Mouse (Mus musculus) left cerebral cortex, postnatal 14 days (tissue): ENCODE results near the gene Dtd2. TPM values are rescaled to one million over a fixed set of nuclear protein-coding genes. Genes with fewer than 3 reads are reported as not detected.

Experiments used
- DNase-seq, 2 experiments: peaks; one replicate each; pipeline ENCODE4 v3.0.0; 2021 to 2022; ENCODE audit warnings: low spot score in 2 of 2, mixed read lengths in 1 of 2
- intact Hi-C: fragments of 180-260 bp; cut with DNase I; formaldehyde crosslinking; loops from one replicate; pipeline ENCODE4 v1.15.1; 2025
- long read RNA-seq, 2 experiments: library from polyadenylated mRNA; stranded (forward); transcript quantifications; one replicate each; pipeline ENCODE4 v2.0.0; 2021
- total RNA-seq, 2 experiments: library from RNA; stranded (reverse); gene quantifications; 2 replicates each; pipeline ENCODE4 v1.2.3; 2021

Gene Dtd2
- 10 to 100 TPM; 10.7 to 10.8 TPM for total RNA-seq
- long read RNA-seq, experiment 1, transcript Dtd2-201 (3 exons, 2,564 nt) = major isoform, 9 of 18 reads
- long read RNA-seq, experiment 1, partial matches to known transcripts = 0 of 18 reads
- long read RNA-seq, experiment 1, other reads (novel, unspliced or antisense) = 8 of 18 reads
- long read RNA-seq, experiment 2, transcript Dtd2-201 (3 exons, 2,564 nt) = major isoform, 9 of 17 reads
- long read RNA-seq, experiment 2, partial matches to known transcripts = 5 of 17 reads
- long read RNA-seq, experiment 2, other reads (novel, unspliced or antisense) = 3 of 17 reads

- peak; percentile 95 to 97 for DNase-seq
- intact Hi-C loops = loop anchor here (10.0 kb wide), 1 partner anchor 181 kb away; the partner anchor contains the start of gene Hectd1
These were observed at the start of gene Dtd2 for GRCm38 (mm10) chr12:52005877-52006632. Gene Dtd2, minus strand, starts transcription at chr12:52006501.

DNA sequence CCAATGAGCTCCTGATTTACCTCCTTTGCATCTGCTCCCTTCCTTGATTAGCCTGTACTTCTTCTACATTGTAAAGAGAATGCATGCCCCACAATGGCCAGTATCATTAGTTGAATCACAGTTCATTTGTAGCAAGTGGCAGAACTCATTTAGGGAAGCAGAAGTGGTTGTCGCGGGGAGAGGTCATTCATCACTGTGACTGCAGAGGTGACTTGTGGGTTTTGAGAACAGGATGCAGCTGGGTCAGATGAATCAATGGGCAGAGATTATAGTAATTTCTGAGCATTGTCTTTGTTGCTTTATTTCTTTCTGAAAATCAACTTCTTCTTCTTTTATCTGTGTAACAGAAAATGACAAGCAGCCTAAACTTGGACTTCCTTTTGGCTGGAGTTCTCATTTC lies 43.0 kb upstream of the Dtd2 start:
- DNase-seq = no peak
- intact Hi-C loops = no loop called here

DNA sequence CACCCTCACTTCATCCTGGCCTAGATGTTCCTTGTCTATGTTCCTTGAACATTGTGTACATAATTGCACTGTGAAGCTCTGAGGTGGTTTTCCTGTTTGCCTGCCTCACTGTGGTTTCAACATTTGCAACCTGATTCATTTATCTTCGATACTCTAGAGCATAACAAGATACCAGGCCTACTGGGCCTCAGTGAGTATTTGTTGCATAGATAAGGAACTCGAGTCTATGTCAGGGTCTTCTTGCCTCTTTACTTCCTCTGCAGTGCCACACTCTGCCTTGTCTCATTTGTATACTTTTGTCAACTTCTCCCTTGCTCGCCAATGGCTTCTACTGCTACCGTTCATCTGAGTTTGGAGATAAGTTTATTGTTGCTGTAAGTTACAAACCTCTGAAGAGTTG lies 40.1 kb upstream of the Dtd2 start:
- intact Hi-C loops = no loop called here
- DNase-seq = no peak

DNA sequence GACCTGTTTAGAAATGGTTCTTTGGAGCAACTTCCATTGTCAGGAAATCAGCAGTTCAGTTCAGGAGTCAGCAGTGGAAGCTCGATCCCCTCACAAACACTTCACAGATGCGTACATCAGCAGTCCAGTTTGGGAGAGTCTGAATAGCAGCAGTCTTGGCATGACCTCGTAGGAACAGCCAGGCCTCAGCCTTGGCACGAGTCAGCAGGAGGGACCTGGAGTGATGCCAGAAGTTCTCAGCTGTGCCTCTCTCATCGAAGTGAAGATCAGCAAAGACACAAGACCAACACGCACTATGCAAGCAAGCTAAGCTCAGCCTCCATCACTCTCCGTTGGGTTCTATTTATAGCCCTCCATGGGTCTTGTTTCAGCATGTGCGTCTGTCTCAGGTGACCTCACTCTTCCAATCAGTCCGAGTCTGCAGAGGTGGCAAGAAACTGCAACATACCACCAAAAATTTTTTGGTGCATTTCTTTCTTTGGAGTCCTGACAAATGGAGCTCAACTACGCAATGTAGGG lies 36.6 kb upstream of the Dtd2 start:
- DNase-seq = peak; percentile 13 to 25
- intact Hi-C loops = no loop called here

GRCm38 (mm10) chr12:52038352-52038751 lies 32.1 kb upstream of the Dtd2 start:
- peak in 1 of 2 experiments; percentile 54 for DNase-seq
- intact Hi-C loops = loop anchor here (5.0 kb wide), 1 partner anchor 599 kb away; no protein-coding TSS in a partner anchor

DNA sequence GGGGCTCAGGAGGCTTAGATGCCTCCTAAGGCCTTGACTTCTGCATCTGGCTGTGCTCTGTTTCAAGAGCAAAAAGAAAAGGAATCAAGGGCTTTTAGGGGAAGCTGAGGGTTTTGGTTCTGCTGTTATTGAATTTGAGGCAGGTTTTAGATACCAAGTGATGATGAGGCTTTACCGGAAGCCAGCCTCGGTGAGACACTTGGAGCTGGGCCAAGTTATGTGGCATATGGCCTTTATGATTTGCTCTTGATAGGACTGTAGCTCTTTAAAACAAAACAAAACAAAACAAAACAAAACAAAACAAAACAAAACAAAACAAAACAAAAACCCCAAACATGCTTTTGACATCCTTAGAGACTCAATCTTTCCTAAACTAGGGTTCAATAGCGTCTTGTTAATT lies 28.7 kb upstream of the Dtd2 start:
- DNase-seq = no peak
- intact Hi-C loops = loop anchor here (5.0 kb wide), 1 partner anchor 602 kb away; no protein-coding TSS in a partner anchor

DNA sequence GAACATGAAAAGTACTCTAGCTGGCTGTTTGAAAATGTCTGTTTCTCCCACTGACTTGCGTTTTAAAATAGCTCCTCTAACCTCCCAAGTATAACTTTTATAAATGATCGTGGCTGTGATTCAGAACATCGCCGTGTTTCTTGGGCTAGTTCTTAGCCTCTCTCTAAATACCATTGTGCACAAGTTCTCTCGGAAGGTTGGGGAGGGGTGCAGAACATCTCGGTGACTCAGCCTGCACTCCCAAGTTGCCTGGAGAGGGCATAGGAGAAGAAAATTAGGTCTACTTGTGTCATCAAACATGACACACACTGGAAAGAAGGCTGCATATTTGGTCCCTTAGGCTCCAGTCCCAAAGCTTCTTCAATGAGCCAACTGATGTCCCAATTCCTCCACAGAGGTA lies 26.0 kb upstream of the Dtd2 start:
- no peak for DNase-seq
- intact Hi-C loops = no loop called here

GRCm38 (mm10) chr12:52027963-52028362 lies 21.7 kb upstream of the Dtd2 start, which contains the start of gene Gpr33:
Gene Gpr33, minus strand, starts transcription at chr12:52028063.
- intact Hi-C loops = no loop called here
- no peak for DNase-seq

- intact Hi-C loops = loop anchor here (10.0 kb wide), 2 partner anchors 820 to 880 kb away; no protein-coding TSS in a partner anchor
These were observed 8.3 kb upstream of the Dtd2 start for GRCm38 (mm10) chr12:52014494-52015029.

DNA sequence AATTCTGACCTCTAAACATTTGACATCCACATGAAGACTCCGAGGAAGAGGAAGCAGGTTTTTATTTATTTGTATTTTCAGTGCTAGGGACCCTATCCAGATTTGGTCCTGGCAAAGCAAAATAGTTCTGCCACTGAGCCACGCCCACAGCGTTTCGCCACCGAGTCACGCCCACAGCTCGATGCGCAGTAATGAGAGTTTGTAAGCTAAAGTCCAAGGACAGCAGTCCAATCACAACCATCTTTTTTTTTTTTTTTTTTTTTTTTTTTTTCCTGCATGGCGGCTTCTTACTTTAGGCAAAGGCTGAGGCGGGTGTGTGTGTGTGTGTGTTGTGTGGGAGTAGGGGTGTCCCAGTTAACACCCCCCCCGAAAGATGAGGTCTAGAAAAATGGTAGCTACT lies 7.7 kb upstream of the Dtd2 start:
- intact Hi-C loops = loop anchor here (10.0 kb wide), 2 partner anchors 821 to 881 kb away; no protein-coding TSS in a partner anchor

More at GRCm38 (mm10) chr12:52014494-52015029, 8.3 kb upstream of the Dtd2 start:
- DNase-seq = no peak

DNA sequence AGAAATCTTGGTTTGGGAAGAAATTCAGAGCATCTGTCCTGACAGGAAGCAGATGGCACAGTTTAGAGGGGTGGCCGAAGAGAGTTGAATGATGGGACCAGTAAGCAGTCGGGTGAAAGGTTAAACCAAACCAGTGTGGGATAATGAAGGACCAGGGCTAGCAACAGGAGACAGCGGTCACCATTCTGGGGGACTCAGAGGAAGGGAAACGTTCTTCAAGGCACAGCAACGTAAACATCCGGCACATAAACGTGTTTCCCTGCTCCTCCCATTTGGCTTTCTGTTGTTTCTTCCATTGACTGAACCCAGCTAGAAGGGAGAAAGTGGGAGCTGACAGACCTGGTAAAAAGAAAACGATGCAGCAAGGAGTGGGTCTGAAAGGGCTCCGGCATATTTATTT lies 7.0 kb upstream of the Dtd2 start:
- intact Hi-C loops = loop anchor here (10.0 kb wide), 2 partner anchors 822 to 882 kb away; no protein-coding TSS in a partner anchor
- no peak for DNase-seq

More for the DNA sequence above, 7.7 kb upstream of the Dtd2 start:
- no peak for DNase-seq

- DNase-seq = no peak
- intact Hi-C loops = loop anchor here (10.0 kb wide), 2 partner anchors 823 to 883 kb away; no protein-coding TSS in a partner anchor
These were observed 5.9 kb upstream of the Dtd2 start for GRCm38 (mm10) chr12:52012159-52012558.

- intact Hi-C loops = loop anchor here (2.0 to 10.0 kb wide), 3 partner anchors 628 to 884 kb away; no protein-coding TSS in a partner anchor
- peak; percentile 41 to 54 for DNase-seq
These were observed 4.3 kb upstream of the Dtd2 start for GRCm38 (mm10) chr12:52010630-52010961.

DNA sequence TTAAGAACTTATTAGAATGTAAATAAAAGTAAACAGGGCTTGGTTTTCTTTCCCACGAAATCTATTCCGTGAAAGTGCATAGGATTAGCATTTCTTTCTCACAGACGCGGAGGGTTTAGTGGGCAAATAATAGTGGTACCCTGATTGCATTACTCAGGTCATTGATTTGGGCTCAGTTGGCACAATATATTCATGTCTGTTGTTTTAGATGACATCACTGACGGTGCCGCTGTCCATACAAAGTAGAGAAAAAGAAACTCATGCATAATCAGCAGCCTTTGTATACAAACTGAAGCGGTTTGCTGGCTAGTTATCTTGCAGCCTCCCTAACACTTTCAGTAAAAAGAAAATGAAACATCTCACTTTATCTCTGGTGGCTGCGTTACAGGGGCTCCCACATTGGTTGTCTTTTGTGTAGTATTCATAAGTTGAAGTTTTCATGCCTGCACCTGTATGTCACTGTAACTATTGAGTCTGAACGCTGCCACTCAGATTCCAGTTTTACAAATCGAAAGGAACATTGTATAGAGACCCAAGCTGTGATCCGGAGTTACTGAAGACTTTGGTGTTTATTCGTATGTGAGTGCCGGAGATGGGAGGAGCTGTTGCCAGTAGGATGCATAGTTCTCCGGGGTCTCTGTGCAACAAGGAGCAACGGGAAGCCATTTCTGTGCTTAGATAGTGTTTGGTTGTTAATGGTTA lies 3.8 kb upstream of the Dtd2 start:
- intact Hi-C loops = loop anchor here (2.0 to 10.0 kb wide), 4 partner anchors 185 to 885 kb away; partner anchors contain the start of gene Hectd1
- no peak for DNase-seq

DNA sequence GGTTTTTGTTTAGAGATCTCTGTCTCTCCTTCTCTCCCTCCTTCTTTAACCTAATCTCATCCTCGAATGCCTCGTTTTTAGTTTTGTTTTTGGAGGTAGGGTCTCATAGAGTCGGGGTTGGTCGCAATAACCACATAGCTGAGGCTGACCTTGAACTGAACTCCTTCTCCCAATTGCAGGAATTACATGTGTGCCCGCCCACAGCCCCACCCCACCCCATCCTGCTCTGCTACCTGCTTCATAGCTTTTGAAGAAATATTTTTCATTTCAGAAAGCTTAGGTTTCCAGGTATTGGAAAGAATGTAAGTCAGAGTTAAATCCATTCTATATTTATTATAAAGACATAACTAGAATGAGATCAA lies 313 bp upstream of the Dtd2 start:
- no peak for DNase-seq
- intact Hi-C loops = loop anchor here (10.0 kb wide), 1 partner anchor 182 kb away; the partner anchor contains the start of gene Hectd1

- intact Hi-C loops = loop anchor here (10.0 kb wide), 1 partner anchor 178 kb away; the partner anchor contains the start of gene Hectd1
- DNase-seq = no peak
These were observed 3.6 kb downstream of the Dtd2 start for GRCm38 (mm10) chr12:52002746-52003145.

DNA sequence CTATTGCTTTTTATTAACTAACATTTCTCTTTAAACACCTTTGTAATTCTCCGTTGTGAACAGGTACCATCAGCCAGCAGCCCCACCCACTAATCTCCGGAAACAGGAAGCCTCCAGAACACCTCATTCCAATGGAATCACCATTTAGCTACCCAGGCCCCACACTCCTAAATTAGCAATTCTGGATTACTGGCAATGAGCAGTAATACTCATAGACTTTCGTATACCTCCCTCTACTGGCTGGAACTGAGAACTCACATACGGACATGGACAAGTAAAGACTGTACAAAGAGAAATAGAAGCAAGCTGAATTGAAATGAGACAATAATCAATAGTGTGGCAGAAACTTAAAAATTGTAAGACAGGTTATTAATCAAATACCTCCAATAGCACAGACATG lies 4.8 kb downstream of the Dtd2 start:
- intact Hi-C loops = loop anchor here (10.0 kb wide), 1 partner anchor 177 kb away; the partner anchor contains the start of gene Hectd1
- DNase-seq = peak; percentile 85 to 92

DNA sequence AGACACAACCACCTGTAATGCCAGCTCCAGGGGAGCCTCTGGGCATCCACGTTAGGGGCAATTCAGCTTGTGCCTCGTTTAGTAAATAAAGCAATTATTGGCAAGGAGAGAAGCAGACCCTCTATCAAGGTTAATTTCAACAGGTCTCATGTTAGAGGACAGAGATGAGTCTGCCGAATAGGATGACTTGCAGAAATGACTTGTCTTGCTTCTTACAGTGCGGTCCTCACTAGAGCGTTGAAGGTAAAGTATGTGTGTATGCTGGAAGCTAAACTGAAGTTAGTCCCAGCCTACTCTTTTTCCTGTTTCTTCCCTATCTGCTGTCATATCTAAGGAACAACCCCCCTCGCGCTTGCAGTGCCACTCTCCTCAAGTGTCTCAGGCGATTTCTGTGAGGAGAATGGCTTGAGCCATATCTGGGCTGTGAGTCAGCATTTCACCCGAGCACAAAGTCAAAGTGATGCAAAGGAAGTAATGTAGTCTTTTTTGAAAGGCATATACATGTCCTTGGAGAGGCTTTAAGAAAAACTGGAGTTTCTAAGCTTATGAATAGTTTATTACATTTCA lies 7.9 kb downstream of the Dtd2 start:
- no peak for DNase-seq
- intact Hi-C loops = loop anchor here (10.0 kb wide), 1 partner anchor 54 kb away; no protein-coding TSS in a partner anchor
